Mouse (Mus musculus) ES-Bruce4 (cell line): ENCODE measurements around the gene Tent4a.

ENCODE experiments used
- CTCF ChIP-seq: IDR thresholded peaks from one replicate; pipeline ENCODE4 v1.8.1; 2011; ENCODE audit warnings: low read depth, low read length
- EP300 ChIP-seq: IDR thresholded peaks from 2 replicates; pipeline ENCODE4 v1.6.1; 2011; ENCODE audit warnings: low read depth, low read length; ENCODE audit not compliant: insufficient read depth
- POLR2A ChIP-seq: IDR thresholded peaks from one replicate; pipeline ENCODE4 v1.8.1; 2011; ENCODE audit warnings: low read length; ENCODE audit not compliant: insufficient read depth

- TF ChIP-seq CTCF (no peak), EP300 (no peak), POLR2A (no peak)
Measured at GRCm38 (mm10) chr13:69502157-69502750, 32.2 kb downstream of the Tent4a start.
